Mouse (Mus musculus) thymus, adult 2 months (tissue): ENCODE results near the gene Rit1. TPM values are rescaled to one million over a fixed set of nuclear protein-coding genes. Genes with fewer than 3 reads are reported as not detected.

Experiments used
- DNase-seq: peaks from one replicate; pipeline ENCODE4 v3.0.0; 2021
- H3K27ac ChIP-seq: fragments of 200-500 bp; 2 replicates; pipeline ENCODE4 v1.5.1; 2012; ENCODE audit warnings: low read length, control low read depth; ENCODE audit not compliant: control insufficient read depth, insufficient read depth
- H3K27me3 ChIP-seq: fragments of 200-500 bp; 2 replicates; pipeline ENCODE4 v1.6.1; 2012; ENCODE audit warnings: mild to moderate bottlenecking, low read length, moderate library complexity, mixed read lengths; ENCODE audit not compliant: control insufficient read depth, insufficient read depth
- H3K36me3 ChIP-seq: fragments of 200-500 bp; 2 replicates; pipeline ENCODE4 v1.6.1; 2012; ENCODE audit warnings: mild to moderate bottlenecking, low read length, moderate library complexity; ENCODE audit not compliant: control insufficient read depth, insufficient read depth
- H3K4me1 ChIP-seq: fragments of 200-500 bp; replicated peaks from 2 replicates; pipeline ENCODE4 v1.6.1; 2012; ENCODE audit warnings: low read length; ENCODE audit not compliant: control insufficient read depth, insufficient read depth
- H3K4me3 ChIP-seq: fragments of 200-500 bp; 2 replicates; pipeline ENCODE4 v1.5.1; 2012; ENCODE audit warnings: mild to moderate bottlenecking, low read length, control low read depth, moderate library complexity; ENCODE audit not compliant: control insufficient read depth, insufficient read depth
- CTCF ChIP-seq: fragments of 200-500 bp; IDR thresholded peaks from 2 replicates; pipeline ENCODE4 v1.5.1; 2012; ENCODE audit warnings: mild to moderate bottlenecking, control low read depth, low read length, moderate library complexity, borderline replicate concordance; ENCODE audit not compliant: control insufficient read depth, poor library complexity, insufficient read depth; ENCODE audit errors: extremely low read depth
- POLR2A ChIP-seq: fragments of 200-500 bp; IDR thresholded peaks from 2 replicates; pipeline ENCODE4 v1.6.1; 2012; ENCODE audit warnings: mild to moderate bottlenecking, low read length, control low read depth, moderate library complexity; ENCODE audit not compliant: control insufficient read depth, poor library complexity, insufficient read depth; ENCODE audit errors: extremely low read depth
- WGBS: fragments of 180-500 bp; shearing (Covaris S2); methylation state at CpG from one replicate; pipeline ENCODE4 v1.1.7; 2018; 5-methylcytosine and 5-hydroxymethylcytosine counted together
- polyA plus RNA-seq: library from polyadenylated mRNA; depleted of rRNA; stranded (reverse); fragments of >200 nt; gene quantifications from 2 replicates; pipeline ENCODE4 v1.2.3, GENCODE M21; 2012; rRNA removed

Gene Rit1
- 35.4 and 44.5 TPM in 2 replicates for polyA plus RNA-seq

DNA sequence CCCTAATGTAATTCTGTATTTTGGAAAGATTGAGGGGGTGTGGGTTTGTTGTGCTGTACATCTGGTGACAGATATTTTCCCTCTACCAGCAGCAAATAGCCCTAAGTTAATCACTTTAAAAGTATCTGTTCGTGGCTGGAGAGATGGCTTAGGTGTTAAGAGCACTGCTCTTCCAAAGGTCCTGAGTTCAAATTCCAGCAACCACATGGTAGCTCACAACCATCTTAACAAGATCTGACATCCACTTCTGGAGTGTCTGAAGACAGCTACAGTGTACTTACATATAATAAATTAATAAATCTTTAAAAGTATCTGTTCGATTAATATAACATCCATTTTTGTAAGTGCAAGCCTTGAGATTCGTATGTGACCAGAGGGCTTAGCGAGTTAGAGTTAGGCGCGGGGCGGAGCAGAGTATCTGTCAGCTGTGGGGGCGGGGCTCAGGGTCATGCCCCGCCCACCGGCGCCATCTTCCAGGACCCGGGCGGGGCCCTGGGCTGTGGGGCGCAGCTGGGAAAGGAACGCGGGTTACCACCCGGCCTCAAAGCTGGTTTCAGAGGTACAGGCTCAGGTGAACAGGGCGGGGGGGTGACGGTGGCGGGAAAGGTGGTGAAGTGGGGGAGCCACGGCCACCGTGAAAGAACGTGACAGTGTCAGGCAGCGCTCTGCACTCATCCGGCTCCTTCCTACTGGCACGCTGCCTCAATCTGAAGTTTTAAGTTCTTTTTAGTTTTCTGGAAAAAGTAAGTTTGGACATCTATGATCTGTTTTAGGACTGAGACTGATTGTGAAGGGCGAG lies at the start of gene Rit1:
Gene Rit1, plus strand, starts transcription at position 440 of the 799 bp plus-strand sequence.
- Histone ChIP-seq H3K27ac (peak within 1 kb of the TSS; percentile 15; the same call in 1 of the 2 replicates), H3K36me3 (peaks cover 23% of the 10 kb centered on the region), H3K4me1 (peaks cover 5% of the 10 kb centered on the region), H3K4me3 (peak within 1 kb of the TSS; percentile 56), H3K27me3 (no peaks in the 10 kb centered on the region)
- DNase-seq = peak; percentile 84
- peak; percentile 47; the same call in 1 of the 2 replicates for TF ChIP-seq POLR2A
- 0 out of 2 replicates have a peak, but pooled peaks have one; percentile 47 for TF ChIP-seq CTCF
- WGBS = under 1% methylated on average over 27 of the region's 27 CpGs

- Histone ChIP-seq H3K36me3 (no peaks in the 10 kb centered on the region), H3K27ac (no peak overlapping the region), H3K4me1 (peaks cover 2% of the 10 kb centered on the region), H3K4me3 (no peak overlapping the region), H3K27me3 (no peaks in the 10 kb centered on the region)
- WGBS = 9% methylated on average over 11 of the region's 11 CpGs
- TF ChIP-seq POLR2A = no peak
- TF ChIP-seq CTCF = peak; percentile 42; the same call in 1 of the 2 replicates
- peak; percentile 59 for DNase-seq
These were observed 39.2 kb upstream of the Rit1 start for GRCm38 (mm10) chr3:88677399-88677798.

- Histone ChIP-seq H3K4me1 (peaks cover 5% of the 10 kb centered on the region), H3K27ac (no peak overlapping the region), H3K27me3 (no peaks in the 10 kb centered on the region), H3K4me3 (no peak overlapping the region), H3K36me3 (peaks cover 7% of the 10 kb centered on the region; the same call in 1 of the 2 replicates)
- WGBS = 99% methylated on average over 2 of the region's 2 CpGs
- TF ChIP-seq CTCF (no peak), POLR2A (no peak)
- no peak for DNase-seq
These were observed 32.8 kb upstream of the Rit1 start for GRCm38 (mm10) chr3:88683814-88684213.

GRCm38 (mm10) chr3:88684236-88684979 lies 32.2 kb upstream of the Rit1 start:
- no peaks in the 10 kb centered on the region for H3K27me3 ChIP-seq
- H3K4me3 ChIP-seq = no peak overlapping the region
- 48% methylated on average over 8 of the region's 8 CpGs for WGBS
- H3K36me3 ChIP-seq = peaks cover 12% of the 10 kb centered on the region; the same call in 1 of the 2 replicates
- no peak overlapping the region for H3K27ac ChIP-seq
- no peak for DNase-seq
- no peak for TF ChIP-seq POLR2A
- TF ChIP-seq CTCF = no peak
- peaks cover 5% of the 10 kb centered on the region for H3K4me1 ChIP-seq

DNA sequence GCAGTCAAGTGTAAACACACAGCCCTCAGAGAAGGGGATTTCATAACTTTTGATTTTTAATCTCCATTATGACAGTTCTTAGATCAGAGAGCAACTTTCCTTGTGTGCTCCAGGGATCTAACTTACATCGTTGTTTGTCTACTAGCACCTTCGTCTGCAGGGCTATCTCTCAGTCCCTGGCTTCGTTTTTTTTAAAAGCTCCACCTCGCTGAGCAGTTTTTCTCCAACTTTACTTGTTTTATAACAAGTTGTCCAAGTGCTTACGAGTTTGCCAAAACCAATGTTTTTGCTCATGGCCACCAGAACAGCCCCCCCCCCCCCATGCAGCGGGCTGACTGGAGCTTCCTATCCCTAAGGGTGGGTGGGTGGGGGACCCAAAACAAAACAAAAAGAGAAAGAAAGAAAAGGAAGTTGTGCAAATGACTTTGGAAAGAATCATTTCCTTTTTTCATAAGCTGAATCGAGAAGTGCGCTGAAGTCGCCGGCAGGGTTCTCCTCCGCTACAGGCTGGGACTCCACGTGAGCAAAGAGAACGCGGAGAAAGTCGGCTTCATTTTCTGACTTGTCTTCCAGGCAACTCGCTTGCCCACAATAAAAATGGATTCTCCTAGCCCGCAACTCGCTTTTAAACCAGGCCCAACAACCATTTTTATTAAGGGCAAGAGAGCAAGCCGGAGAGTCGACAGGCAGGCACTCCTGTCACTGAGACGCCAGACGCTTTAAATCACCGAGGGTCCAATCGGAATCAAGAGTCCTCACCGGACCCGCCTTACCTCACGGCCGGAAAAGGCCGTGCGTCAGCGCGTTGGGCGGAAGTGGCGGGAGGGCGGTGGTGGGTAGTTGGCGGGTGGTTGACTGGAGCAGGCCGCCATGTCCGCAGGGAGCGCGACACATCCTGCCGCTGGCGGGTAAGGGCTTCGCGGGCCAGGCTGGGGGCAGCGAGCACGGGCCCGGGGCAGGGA lies 31.4 kb upstream of the Rit1 start, which contains the start of gene Khdc4:
Gene Khdc4, plus strand, starts transcription at position 824 of the 962 bp plus-strand sequence.
- DNase-seq = peak; percentile 96
- TF ChIP-seq POLR2A (peak; percentile 94), CTCF (peak; percentile 35; the same call in 1 of the 2 replicates)
- H3K4me1 ChIP-seq = peaks cover 5% of the 10 kb centered on the region
- peaks cover 21% of the 10 kb centered on the region for H3K36me3 ChIP-seq
- H3K4me3 ChIP-seq = peak within 1 kb of the TSS; percentile 74
- H3K27ac ChIP-seq = peak within 1 kb of the TSS; percentile 80
- H3K27me3 ChIP-seq = no peaks in the 10 kb centered on the region
- 1% methylated on average over 47 of the region's 47 CpGs for WGBS
